Mouse (Mus musculus) myocyte (in vitro differentiated cells): ENCODE measurements around the gene Mrpl14. TPM values are rescaled to one million over a fixed set of nuclear protein-coding genes. Genes with fewer than 3 reads are reported as not detected.

ENCODE experiments used
- H3K27me3 ChIP-seq: one replicate; pipeline ENCODE4 v1.6.1; 2011; ENCODE audit not compliant: control insufficient read depth, insufficient read depth, insufficient read length
- H3K36me3 ChIP-seq: one replicate; pipeline ENCODE4 v1.6.1; 2011; ENCODE audit not compliant: control insufficient read depth, insufficient read depth
- H3K4me2 ChIP-seq: one replicate; pipeline ENCODE4 v1.6.1; 2011; ENCODE audit warnings: low read depth, control low read depth
- H3K4me3 ChIP-seq: one replicate; pipeline ENCODE4 v1.5.1; 2011; ENCODE audit warnings: mild to moderate bottlenecking, control low read depth, moderate library complexity
- H3K79me2 ChIP-seq: one replicate; pipeline ENCODE4 v1.6.1; 2011; ENCODE audit not compliant: control insufficient read depth, insufficient read depth
- H3ac ChIP-seq: one replicate; pipeline ENCODE4 v1.6.1; 2011; ENCODE audit not compliant: control insufficient read depth, insufficient read length
- CEBPB ChIP-seq: IDR thresholded peaks from 2 replicates; pipeline ENCODE4 v1.6.1; 2011; ENCODE audit warnings: mild to moderate bottlenecking, moderate library complexity; ENCODE audit not compliant: poor library complexity, insufficient read depth, severe bottlenecking
- E2F4 ChIP-seq: IDR thresholded peaks from one replicate; pipeline ENCODE4 v1.6.1; 2011; ENCODE audit warnings: mild to moderate bottlenecking, control low read depth, moderate library complexity; ENCODE audit not compliant: insufficient read depth
- MAX ChIP-seq: IDR thresholded peaks from one replicate; pipeline ENCODE4 v1.6.1; 2011; ENCODE audit warnings: low read depth, mild to moderate bottlenecking, control low read depth
- MYOD1 ChIP-seq, 3 experiments: IDR thresholded peaks; one replicate each; pipeline ENCODE4 v1.6.1; 2011; ENCODE audit warnings: control low read depth in 2 of 3, low read depth in 2 of 3, mild to moderate bottlenecking in 2 of 3, moderate library complexity in 1 of 3; ENCODE audit not compliant: insufficient read length in 2 of 3, control insufficient read depth in 1 of 3
- MYOG ChIP-seq, 3 experiments: IDR thresholded peaks; one replicate each; pipeline ENCODE4 v1.6.1; 2011; ENCODE audit warnings: control low read depth in 2 of 3, low read depth in 2 of 3, mild to moderate bottlenecking in 2 of 3; ENCODE audit not compliant: insufficient read length in 2 of 3, control insufficient read depth in 1 of 3, insufficient read depth in 1 of 3
- POLR2A ChIP-seq: IDR thresholded peaks from one replicate; pipeline ENCODE4 v1.6.1; 2011; ENCODE audit warnings: low read depth, mild to moderate bottlenecking, control low read depth, moderate library complexity; ENCODE audit not compliant: insufficient read length
- POLR2AphosphoS2 ChIP-seq: IDR thresholded peaks from one replicate; pipeline ENCODE4 v1.6.1; 2011; ENCODE audit warnings: low read depth, control low read depth; ENCODE audit not compliant: insufficient read length
- REST ChIP-seq: IDR thresholded peaks from one replicate; pipeline ENCODE4 v1.6.1; 2011; ENCODE audit warnings: mild to moderate bottlenecking, control low read depth, moderate library complexity; ENCODE audit not compliant: insufficient read depth, insufficient read length
- SRF ChIP-seq: IDR thresholded peaks from one replicate; pipeline ENCODE4 v1.6.1; 2011; ENCODE audit warnings: low read depth; ENCODE audit not compliant: control insufficient read depth, insufficient read length
- TCF12 ChIP-seq: IDR thresholded peaks from one replicate; pipeline ENCODE4 v1.6.1; 2011; ENCODE audit warnings: mild to moderate bottlenecking, control low read depth; ENCODE audit not compliant: poor library complexity, insufficient read depth, severe bottlenecking
- TCF3 ChIP-seq: IDR thresholded peaks from one replicate; pipeline ENCODE4 v1.6.1; 2011; ENCODE audit warnings: low read depth, control low read depth; ENCODE audit not compliant: insufficient read length
- USF1 ChIP-seq: IDR thresholded peaks from one replicate; pipeline ENCODE4 v1.6.1; 2011; ENCODE audit warnings: low read depth, mild to moderate bottlenecking, control low read depth, moderate library complexity
- polyA plus RNA-seq: library from polyadenylated mRNA; unstranded; fragments of >200 nt; fragmentation: generic; extraction: Trizol; gene quantifications from one replicate; pipeline ENCODE4 v1.2.1, GENCODE M21; 2012; ENCODE audit warnings: missing spikeins

Mrpl14 gene
- polyA plus RNA-seq, 1 experiment, result 276 TPM

DNA sequence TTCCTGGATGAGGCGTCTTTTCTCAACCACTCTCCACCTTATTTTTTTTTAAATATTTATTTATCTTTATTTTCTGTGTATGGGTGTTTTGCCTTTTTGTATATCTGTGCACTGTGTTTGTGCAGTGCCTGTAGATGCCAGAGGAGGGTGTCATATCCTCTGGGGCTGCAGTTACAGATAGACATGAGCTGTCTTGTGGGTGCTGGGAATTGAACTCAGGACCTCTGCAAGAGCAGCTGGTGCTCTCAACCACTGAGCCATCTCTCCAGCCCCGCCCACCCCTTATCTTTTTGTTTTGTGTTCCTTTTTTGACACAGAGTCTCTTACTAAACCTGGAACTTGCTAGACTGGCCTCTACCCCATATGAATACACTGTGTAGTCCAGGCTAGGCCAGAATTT is 41.4 kb downstream of the Mrpl14 start:
- H3K36me3 ChIP-seq, result no peaks in the 10 kb centered on the region
- H3K27me3 ChIP-seq, result no peaks in the 10 kb centered on the region
- no peak overlapping the region for H3K4me3 ChIP-seq
- H3ac ChIP-seq, result no peak overlapping the region
- TF ChIP-seq MYOG (IDR thresholded peaks at IDR 0.05; ENCODE audit: control insufficient read depth in 1 of 3, insufficient read depth in 1 of 3, insufficient read length in 2 of 3, low read depth in 2 of 3) (no peak), SRF (no peak), CEBPB (no peak), E2F4 (no peak), POLR2AphosphoS2 (no peak), TCF3 (no peak), MYOD1 (IDR thresholded peaks at IDR 0.05; ENCODE audit: control insufficient read depth in 1 of 3, insufficient read length in 2 of 3, low read depth in 2 of 3) (no peak), USF1 (no peak), POLR2A (no peak), REST (no peak), MAX (no peak), TCF12 (no peak)
- H3K4me2 ChIP-seq, result no peak overlapping the region
- no peaks in the 10 kb centered on the region for H3K79me2 ChIP-seq

DNA sequence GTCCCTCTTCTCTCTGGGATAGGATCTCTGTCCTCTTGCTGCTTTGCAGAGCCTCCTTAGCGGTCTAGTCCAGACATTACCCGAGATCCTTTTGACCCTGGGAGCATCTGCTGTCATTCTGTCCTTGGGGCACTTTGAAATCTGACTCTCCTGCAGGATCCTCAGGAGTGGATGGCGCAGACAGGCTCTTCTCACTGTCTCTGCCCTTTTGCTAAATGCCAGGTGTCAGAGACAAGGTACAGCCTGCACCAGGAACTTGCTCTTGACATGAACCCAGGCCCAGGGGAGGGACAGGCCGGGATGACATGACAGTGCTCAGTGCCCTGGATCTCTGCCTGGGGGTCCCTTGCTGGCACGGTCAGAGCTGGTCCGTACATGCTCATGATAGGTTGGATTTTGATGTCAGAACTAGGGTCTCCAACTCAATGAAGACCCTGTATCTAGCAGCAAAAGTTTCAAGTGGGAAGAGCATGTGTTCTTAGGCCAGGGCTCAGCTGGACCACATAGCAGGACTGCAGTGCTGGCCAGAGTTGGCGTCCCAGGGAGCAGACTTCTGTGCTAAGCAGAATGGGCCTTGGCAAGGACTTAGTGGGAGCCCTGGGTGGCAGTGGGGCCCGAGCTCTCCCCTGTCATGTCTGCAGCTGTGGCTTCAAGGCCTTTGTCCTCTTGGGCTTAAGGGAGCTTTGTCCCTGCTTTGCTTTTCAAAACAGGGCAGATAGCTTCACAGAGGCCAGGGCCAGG is 42.0 kb downstream of the Mrpl14 start:
- Histone ChIP-seq H3ac (no peak overlapping the region), H3K4me3 (no peak overlapping the region), H3K79me2 (no peaks in the 10 kb centered on the region), H3K27me3 (no peaks in the 10 kb centered on the region), H3K4me2 (no peak overlapping the region), H3K36me3 (no peaks in the 10 kb centered on the region)
- TF ChIP-seq CEBPB (no peak), REST (no peak), TCF12 (no peak)

DNA sequence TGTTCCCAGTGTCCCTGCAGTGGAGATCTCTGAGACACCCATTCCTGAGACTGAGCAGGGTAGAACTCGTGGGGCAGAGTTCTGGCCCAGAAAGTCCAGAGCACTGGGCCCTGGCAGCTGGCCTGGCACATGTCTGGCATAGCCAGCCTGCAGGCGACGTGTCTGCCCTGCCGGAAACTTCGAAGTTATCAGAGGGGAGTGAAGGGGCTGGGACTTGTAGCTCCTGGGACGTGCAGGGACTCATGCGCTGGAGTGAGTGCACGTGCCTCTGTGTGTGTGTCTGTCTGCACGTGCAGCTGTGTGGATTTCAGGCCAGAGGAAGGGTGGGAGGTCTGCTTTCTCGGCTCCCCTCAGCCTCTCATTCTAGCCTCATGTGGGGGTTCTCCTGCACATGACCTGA is 43.3 kb downstream of the Mrpl14 start:
- TF ChIP-seq REST (no peak), CEBPB (no peak), MYOD1 (IDR thresholded peaks at IDR 0.05; ENCODE audit: control insufficient read depth in 1 of 3, insufficient read length in 2 of 3, low read depth in 2 of 3) (no peak), MYOG (IDR thresholded peaks at IDR 0.05; ENCODE audit: control insufficient read depth in 1 of 3, insufficient read depth in 1 of 3, insufficient read length in 2 of 3, low read depth in 2 of 3) (no peak), POLR2A (no peak), USF1 (no peak), POLR2AphosphoS2 (no peak), TCF12 (no peak), MAX (no peak), SRF (no peak), E2F4 (no peak), TCF3 (no peak)
- no peak overlapping the region for H3K4me2 ChIP-seq
- H3ac ChIP-seq, result no peak overlapping the region
- H3K27me3 ChIP-seq, result no peaks in the 10 kb centered on the region
- no peaks in the 10 kb centered on the region for H3K36me3 ChIP-seq
- no peak overlapping the region for H3K4me3 ChIP-seq
- H3K79me2 ChIP-seq, result no peaks in the 10 kb centered on the region

DNA sequence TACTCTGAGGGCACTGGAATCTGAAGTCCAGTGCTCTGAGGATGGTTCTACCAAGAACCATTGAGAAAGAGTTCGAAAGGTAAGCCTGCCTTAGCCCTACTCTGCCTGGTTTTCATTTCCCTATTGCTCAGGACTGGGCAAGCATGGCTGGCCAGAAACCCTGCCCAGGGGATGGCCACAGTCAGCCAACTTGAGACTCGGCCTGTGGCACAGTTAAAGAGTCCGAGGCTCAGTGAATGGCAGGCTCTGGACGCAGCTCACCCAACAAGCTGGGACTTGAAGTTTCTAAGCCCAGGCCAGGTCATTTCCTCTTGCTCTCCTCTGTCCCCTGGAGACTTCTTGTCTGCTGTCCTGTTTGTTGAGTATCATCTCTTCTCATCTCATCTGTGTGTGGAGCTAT is 44.6 kb downstream of the Mrpl14 start:
- Histone ChIP-seq H3K36me3 (no peaks in the 10 kb centered on the region), H3K27me3 (no peaks in the 10 kb centered on the region), H3ac (no peak overlapping the region), H3K79me2 (no peaks in the 10 kb centered on the region), H3K4me2 (no peak overlapping the region), H3K4me3 (no peak overlapping the region)
- TF ChIP-seq POLR2A (no peak), MYOD1 (IDR thresholded peaks at IDR 0.05; ENCODE audit: control insufficient read depth in 1 of 3, insufficient read length in 2 of 3, low read depth in 2 of 3) (no peak), SRF (no peak), CEBPB (no peak), E2F4 (no peak), USF1 (no peak), MYOG (IDR thresholded peaks at IDR 0.05; ENCODE audit: control insufficient read depth in 1 of 3, insufficient read depth in 1 of 3, insufficient read length in 2 of 3, low read depth in 2 of 3) (no peak), TCF12 (no peak), POLR2AphosphoS2 (no peak)

DNA sequence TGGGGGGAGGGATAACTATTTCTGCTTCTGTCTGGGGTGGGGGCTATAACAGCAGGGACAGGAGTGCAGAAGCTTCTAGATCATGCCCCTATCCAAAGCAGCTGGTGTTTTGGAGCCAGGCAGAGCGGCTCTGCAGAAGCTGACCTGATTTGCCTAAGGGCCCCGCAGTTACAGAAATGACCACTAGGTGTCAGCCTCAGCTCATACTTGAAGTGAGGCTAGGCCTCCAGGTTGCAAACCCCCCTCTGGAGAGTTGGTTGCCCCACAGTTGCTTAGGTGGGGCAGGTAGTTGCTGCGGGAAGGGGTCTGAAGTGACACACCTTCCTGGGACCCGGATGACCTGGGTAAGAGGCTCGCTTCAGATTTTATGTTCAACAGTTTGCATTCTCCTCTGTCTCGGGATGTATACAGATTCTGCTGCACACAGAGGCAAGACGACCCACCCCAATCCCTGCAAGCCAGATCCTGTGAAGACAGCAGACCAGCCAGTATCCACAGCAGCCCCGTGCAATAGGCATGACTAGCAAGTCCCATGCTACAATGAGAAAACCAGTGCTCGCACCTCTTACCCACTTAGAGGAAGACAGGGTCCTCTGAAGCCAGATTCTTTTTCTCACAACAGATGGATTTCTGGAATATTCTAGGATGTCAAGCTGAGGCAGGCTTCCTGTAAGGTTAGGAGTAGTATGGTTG is 45.2 kb downstream of the Mrpl14 start:
- no peak overlapping the region for H3K4me3 ChIP-seq
- H3K36me3 ChIP-seq, result no peaks in the 10 kb centered on the region
- H3K79me2 ChIP-seq, result no peaks in the 10 kb centered on the region
- H3K4me2 ChIP-seq, result no peak overlapping the region
- H3ac ChIP-seq, result no peak overlapping the region
- no peak for TF ChIP-seq MYOG (IDR thresholded peaks at IDR 0.05; ENCODE audit: control insufficient read depth in 1 of 3, insufficient read depth in 1 of 3, insufficient read length in 2 of 3, low read depth in 2 of 3)
- no peak for TF ChIP-seq REST
- TF ChIP-seq TCF12, result no peak
- TF ChIP-seq TCF3, result no peak
- no peak for TF ChIP-seq MAX
- TF ChIP-seq SRF, result no peak
- TF ChIP-seq POLR2A, result no peak
- TF ChIP-seq POLR2AphosphoS2, result no peak
- no peak for TF ChIP-seq CEBPB
- TF ChIP-seq E2F4, result no peak
- TF ChIP-seq USF1, result no peak
- no peak for TF ChIP-seq MYOD1 (IDR thresholded peaks at IDR 0.05; ENCODE audit: control insufficient read depth in 1 of 3, insufficient read length in 2 of 3, low read depth in 2 of 3)
- no peaks in the 10 kb centered on the region for H3K27me3 ChIP-seq
